8 mouse cellular contexts compared by ENCODE assay signal in genomic region chr6:88198070-88198940, GRCm38 (mm10). TPM values are rescaled to one million over a fixed set of nuclear protein-coding genes. Genes with fewer than 3 reads are reported as not detected.
DNase-seq lines count a peak whose midpoint lies in the region; ATAC-seq and TF ChIP-seq lines count a peak whose summit lies in the region.

No protein-coding gene starts in this region.

- H3K36me3 ChIP-seq in G1E (replicated peaks) = peaks cover 74% of the 10 kb centered on the region
- no peaks in the 10 kb centered on the region for H3K36me3 ChIP-seq in intestine, embryonic 15.5 days
- no peaks in the 10 kb centered on the region for H3K36me3 ChIP-seq in liver, embryonic 16.5 days (ENCODE audit: control insufficient read depth, insufficient read depth)
- H3K36me3 ChIP-seq in neural tube, embryonic 13.5 days = no peaks in the 10 kb centered on the region

- no peak for TF ChIP-seq CTCF in G1E (IDR thresholded peaks at IDR 0.05; ENCODE audit: low read depth, low read length)

- peak overlapping the region; percentile 14; the same call in 1 of the 2 replicates for H3K9ac ChIP-seq in intestine, embryonic 15.5 days
- no peak overlapping the region for H3K9ac ChIP-seq in liver, embryonic 16.5 days (ENCODE audit: low read depth, low read length)
- H3K9ac ChIP-seq in neural tube, embryonic 13.5 days = 0 out of 2 replicates have a peak overlapping the region, but pooled peaks have one; percentile 22

- peak; percentile 97 for DNase-seq in G1E (ENCODE audit: low spot score)
- DNase-seq in gastrocnemius, postnatal 25 days = peak; percentile 83
- no peak for DNase-seq in thymus, postnatal 25 days
- no peak for DNase-seq in left cerebral cortex, adult 18-20 months (ENCODE audit: low spot score in 2 of 2)

- H3K4me1 ChIP-seq in G1E (ENCODE audit: insufficient read depth, low read depth, low read length) = peaks cover 56% of the 10 kb centered on the region
- H3K4me1 ChIP-seq in brown adipose tissue, adult 24 weeks (ENCODE audit: control insufficient read depth, insufficient read depth, insufficient read length, low read length) = peaks cover 2% of the 10 kb centered on the region; the same call in 1 of the 2 replicates
- H3K4me1 ChIP-seq in intestine, embryonic 15.5 days (replicated peaks) = peaks cover 41% of the 10 kb centered on the region
- peaks cover 47% of the 10 kb centered on the region for H3K4me1 ChIP-seq in liver, embryonic 16.5 days (ENCODE audit: control insufficient read depth, low read depth, low read length)
- H3K4me1 ChIP-seq in neural tube, embryonic 13.5 days (replicated peaks) = peaks cover 47% of the 10 kb centered on the region

- WGBS in intestine, embryonic 15.5 days = under 1% methylated on average over 59 of the region's 62 CpGs
- WGBS in liver, embryonic 16.5 days (ENCODE audit: insufficient replicate concordance) = under 1% methylated on average over 61 of the region's 62 CpGs
- WGBS in neural tube, embryonic 13.5 days = under 1% methylated on average over 60 of the region's 62 CpGs

- H3K4me3 ChIP-seq in G1E (ENCODE audit: low read depth, low read length) = peak overlapping the region; percentile 99
- peak overlapping the region; percentile 85 for H3K4me3 ChIP-seq in brown adipose tissue, adult 24 weeks (ENCODE audit: insufficient read depth, low read depth, low read length)
- peak overlapping the region; percentile 41 for H3K4me3 ChIP-seq in intestine, embryonic 15.5 days (replicated peaks)
- peak overlapping the region; percentile 53 for H3K4me3 ChIP-seq in liver, embryonic 16.5 days (ENCODE audit: low read depth, low read length)
- peak overlapping the region; percentile 36 for H3K4me3 ChIP-seq in neural tube, embryonic 13.5 days

- ATAC-seq in G1E (ENCODE audit: extremely low read depth, insufficient number of reproducible peaks, low FRiP score, poor library complexity, severe bottlenecking) = 0 out of 2 replicates have a peak, but pooled peaks have one; percentile 4
- peak; percentile 76 for ATAC-seq in intestine, embryonic 15.5 days
- ATAC-seq in liver, embryonic 16.5 days (ENCODE audit: low read depth) = peak; percentile 59
- ATAC-seq in neural tube, embryonic 13.5 days (ENCODE audit: low read depth) = no peak

- H3K4me2 ChIP-seq in intestine, embryonic 15.5 days (replicated peaks) = peak overlapping the region; percentile 80
- peak overlapping the region; percentile 69 for H3K4me2 ChIP-seq in liver, embryonic 16.5 days (ENCODE audit: low read depth, low read length)
- H3K4me2 ChIP-seq in neural tube, embryonic 13.5 days = peak overlapping the region; percentile 56

- H3K27ac ChIP-seq in brown adipose tissue, adult 24 weeks (replicated peaks; ENCODE audit: low read depth, low read length) = peak overlapping the region; percentile 86
- no peak overlapping the region for H3K27ac ChIP-seq in intestine, embryonic 15.5 days
- no peak overlapping the region for H3K27ac ChIP-seq in liver, embryonic 16.5 days (ENCODE audit: low read length)
- H3K27ac ChIP-seq in neural tube, embryonic 13.5 days (replicated peaks) = no peak overlapping the region

- H3K9me3 ChIP-seq in G1E (replicated peaks) = no peaks in the 10 kb centered on the region
- H3K9me3 ChIP-seq in intestine, embryonic 15.5 days = no peaks in the 10 kb centered on the region
- no peaks in the 10 kb centered on the region for H3K9me3 ChIP-seq in liver, embryonic 16.5 days (replicated peaks; ENCODE audit: control insufficient read depth, low read length)
- H3K9me3 ChIP-seq in neural tube, embryonic 13.5 days = no peaks in the 10 kb centered on the region

- no peaks in the 10 kb centered on the region for H3K27me3 ChIP-seq in G1E (ENCODE audit: insufficient read depth, low read length)
- peaks cover 97% of the 10 kb centered on the region for H3K27me3 ChIP-seq in intestine, embryonic 15.5 days (replicated peaks)
- H3K27me3 ChIP-seq in liver, embryonic 16.5 days (ENCODE audit: control insufficient read depth, insufficient read depth, low read depth, low read length) = peaks cover 95% of the 10 kb centered on the region
- peaks cover 100% of the 10 kb centered on the region for H3K27me3 ChIP-seq in neural tube, embryonic 13.5 days

RNA-seq across cellular contexts. Expression of gene Gata2, which starts 4.6 kb away (rescaled TPM):
- total RNA-seq in G1E (2014; fragmentation: Nextera tagmentation) (264 and 265 TPM in 2 replicates), G1E (2017) (127 and 145 TPM in 2 replicates)
- polyA plus RNA-seq in G1E (2012) = 1,748 and 2,211 TPM in 2 replicates
- 4.7 and 7.0 TPM in 2 replicates for polyA plus RNA-seq in brown adipose tissue, adult 24 weeks (2012; ENCODE audit: insufficient read depth, insufficient read length, missing spikeins)
- total RNA-seq in gastrocnemius, postnatal 25 days (2021) = 1 to 10 TPM; 4.4 to 6.3 TPM
- 6.4 and 8.7 TPM in 2 replicates for polyA plus RNA-seq in intestine, embryonic 15.5 days (2015; fragmentation: Nextera tagmentation; extraction: Ambion mirVana)
- 3.0 and 3.7 TPM in 2 replicates for polyA plus RNA-seq in liver, embryonic 16.5 days (2015; fragmentation: Nextera tagmentation; extraction: Ambion mirVana)
- 6.8 and 6.9 TPM in 2 replicates for polyA plus RNA-seq in neural tube, embryonic 13.5 days (2015; fragmentation: Nextera tagmentation; extraction: Ambion mirVana)
- total RNA-seq in left cerebral cortex, adult 18-20 months (2021) = 1 to 10 TPM; 6.1 to 6.8 TPM

RNA-seq across cellular contexts. Expression of gene Dnajb8, which starts 23.8 kb away (rescaled TPM):
- total RNA-seq in G1E (2014; fragmentation: Nextera tagmentation) = not detected in 2 replicates
- total RNA-seq in G1E (2017) = 0.11 TPM in 1 of 2 replicates, not detected in the other
- not detected in 2 replicates for polyA plus RNA-seq in G1E (2012)
- polyA plus RNA-seq in brown adipose tissue, adult 24 weeks (2012; ENCODE audit: insufficient read depth, insufficient read length, missing spikeins) = not detected in 2 replicates
- total RNA-seq in gastrocnemius, postnatal 25 days (2021) = not detected
- polyA plus RNA-seq in intestine, embryonic 15.5 days (2015; fragmentation: Nextera tagmentation; extraction: Ambion mirVana) = not detected in 2 replicates
- polyA plus RNA-seq in liver, embryonic 16.5 days (2015; fragmentation: Nextera tagmentation; extraction: Ambion mirVana) = not detected in 2 replicates
- not detected in 2 replicates for polyA plus RNA-seq in neural tube, embryonic 13.5 days (2015; fragmentation: Nextera tagmentation; extraction: Ambion mirVana)
- not detected for total RNA-seq in left cerebral cortex, adult 18-20 months (2021)

Comparison
In these comparisons a context has a peak if more than half of its experiments do, and no peak if none do; other contexts are left out.
1. DNase-seq: peak in G1E (single experiment) and gastrocnemius, postnatal 25 days (single experiment); none in thymus, postnatal 25 days (single experiment) and left cerebral cortex, adult 18-20 months (0 of 2).
2. H3K4me3 ChIP-seq: peak in every context shown above with its lines; median percentile 99 in G1E; 85 in brown adipose tissue, adult 24 weeks; 53 in liver, embryonic 16.5 days; 41 in intestine, embryonic 15.5 days; 36 in neural tube, embryonic 13.5 days.
3. RNA of gene Gata2, which starts 4.6 kb away (polyA plus RNA-seq): 1,748 to 2,211 TPM in G1E; 6.4 to 8.7 TPM in intestine, embryonic 15.5 days, 6.8 to 6.9 TPM in neural tube, embryonic 13.5 days, 4.7 to 7.0 TPM in brown adipose tissue, adult 24 weeks and 3.0 to 3.7 TPM in liver, embryonic 16.5 days; every median in the first group is over 100 times any median in the second.
4. Peak in every context shown above with its lines, with median percentiles within 50 percentile points of each other: H3K4me2 ChIP-seq.